Mouse (Mus musculus): ENCODE results near the gene 1700056E22Rik.

Gene 1700056E22Rik

DNA sequence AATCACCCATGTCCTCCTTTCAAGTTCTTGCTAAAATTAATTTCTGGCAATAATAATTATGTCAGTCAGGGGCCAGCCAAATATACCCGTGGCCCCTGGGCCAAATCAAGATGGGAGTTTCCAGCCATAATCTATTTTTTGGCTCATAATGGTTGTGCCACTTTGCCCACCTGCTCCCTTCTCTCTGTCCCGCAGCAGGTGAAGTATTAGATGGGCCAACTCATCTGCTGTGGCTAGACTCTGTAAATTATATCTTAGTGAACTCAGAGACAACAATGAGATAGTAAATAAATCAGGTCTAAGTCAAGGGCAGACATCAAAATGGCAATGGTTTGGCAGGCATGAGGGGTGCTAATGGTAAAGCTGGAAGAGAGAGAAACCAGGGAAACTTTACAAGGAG lies 16.5 kb downstream of the 1700056E22Rik start:
- DNase-seq = no peak

GRCm38 (mm10) chr1:184015995-184016730 lies 17.9 kb downstream of the 1700056E22Rik start:
- peak; percentile 36 for DNase-seq

DNA sequence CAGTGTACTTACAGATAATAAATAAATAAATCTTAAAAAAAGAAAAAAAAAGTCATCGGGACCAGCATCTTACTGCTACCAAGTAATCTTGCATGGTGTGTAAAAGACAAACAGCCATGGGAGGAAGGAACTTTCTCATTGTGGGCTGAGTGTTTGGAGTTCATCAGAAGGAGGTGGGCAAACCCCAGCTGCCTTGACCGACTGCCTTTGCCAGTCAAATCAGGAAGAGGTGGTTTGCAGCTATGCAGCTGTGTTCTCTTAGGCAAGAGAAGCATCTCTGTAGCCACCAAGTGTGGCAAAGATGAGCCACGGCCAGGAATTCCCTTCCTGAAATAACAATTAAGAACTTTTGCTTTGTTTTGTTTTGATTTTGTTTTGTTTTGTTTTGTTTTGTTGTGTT lies 20.0 kb downstream of the 1700056E22Rik start:
- peak; percentile 60 for DNase-seq

GRCm38 (mm10) chr1:184013106-184013505 lies 21.0 kb downstream of the 1700056E22Rik start, which contains the start of gene Dusp10:
Dusp10 (plus strand) TSS chr1:184013302.
- DNase-seq = no peak

DNA sequence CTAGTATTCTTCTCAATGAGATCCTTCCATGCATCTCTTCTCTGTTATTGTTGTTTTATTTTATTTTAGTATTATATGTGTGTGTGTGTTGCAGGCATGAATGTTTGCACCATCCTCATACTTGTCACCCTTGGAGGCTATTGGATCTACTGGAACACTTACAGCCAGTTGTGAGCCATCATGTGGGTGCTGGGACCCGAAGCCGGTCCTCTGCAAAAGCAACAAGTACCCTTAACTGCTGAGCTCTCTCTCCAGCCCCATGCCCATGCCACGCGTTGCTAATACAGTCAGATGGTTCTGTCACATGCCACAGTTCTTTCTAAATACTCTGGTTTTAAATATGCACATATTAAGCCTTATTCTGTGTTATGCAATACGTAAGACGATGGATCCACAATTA lies 22.8 kb downstream of the 1700056E22Rik start:
- DNase-seq = no peak

- DNase-seq = peak; percentile 47
Observed at GRCm38 (mm10) chr1:184006086-184006485, 28.0 kb downstream of the 1700056E22Rik start.

DNA sequence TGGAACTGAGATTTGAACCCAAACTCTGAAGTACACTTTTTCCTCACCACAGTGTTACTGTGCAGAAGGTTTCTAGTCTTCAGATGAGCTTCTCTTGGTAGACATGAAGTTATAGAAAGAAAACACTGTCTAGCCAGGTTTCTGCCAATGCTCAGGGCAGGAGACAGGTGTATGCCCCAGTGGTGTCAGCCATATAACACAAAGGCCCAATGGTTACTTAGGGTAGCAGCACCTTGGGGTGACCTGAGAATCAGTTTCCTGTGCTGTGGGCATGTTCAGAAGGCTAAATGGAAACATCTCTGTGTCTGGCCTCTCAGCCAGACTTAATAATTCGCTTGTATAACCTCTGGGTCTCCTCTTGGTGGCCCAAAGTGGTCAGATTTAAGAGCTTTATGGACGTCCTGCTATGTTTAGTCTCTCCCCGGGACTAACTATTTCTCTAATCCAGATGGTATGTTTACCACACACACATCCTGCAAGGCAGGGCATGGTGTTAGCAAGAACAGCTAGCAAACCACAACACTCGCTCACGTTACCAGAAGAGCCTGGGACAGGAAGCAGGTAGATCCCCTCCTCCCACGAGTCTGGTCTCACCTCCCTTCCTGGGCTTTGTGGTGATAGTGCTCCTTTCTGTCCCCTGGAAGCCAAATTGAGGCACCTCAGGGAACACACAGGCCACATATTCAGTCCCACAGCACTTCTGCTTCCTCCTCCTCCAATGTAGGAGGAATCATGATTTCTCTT lies 28.6 kb downstream of the 1700056E22Rik start:
- DNase-seq = peak; percentile 88

- no peak for DNase-seq
Observed at GRCm38 (mm10) chr1:184004311-184004710, 29.8 kb downstream of the 1700056E22Rik start.

DNA sequence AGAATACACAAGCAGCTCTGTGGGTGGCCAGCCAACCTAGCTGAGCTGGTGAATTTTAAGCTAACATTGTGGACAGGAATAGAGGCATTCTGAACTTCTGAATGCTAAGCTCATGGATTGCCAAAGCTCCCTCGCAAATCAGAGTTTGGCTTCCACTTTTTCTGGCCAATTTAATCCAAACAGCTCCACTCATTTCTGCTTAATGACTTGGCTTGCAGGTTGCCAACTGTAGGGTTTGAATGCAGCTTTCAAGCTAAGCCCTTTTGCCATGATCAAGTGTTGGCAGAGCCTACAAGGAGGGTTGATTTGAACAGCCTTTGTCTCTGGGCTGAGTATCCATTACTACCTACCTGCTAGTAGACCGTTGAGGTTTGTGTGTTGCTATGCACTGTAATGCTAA lies 31.6 kb downstream of the 1700056E22Rik start:
- DNase-seq = no peak

DNA sequence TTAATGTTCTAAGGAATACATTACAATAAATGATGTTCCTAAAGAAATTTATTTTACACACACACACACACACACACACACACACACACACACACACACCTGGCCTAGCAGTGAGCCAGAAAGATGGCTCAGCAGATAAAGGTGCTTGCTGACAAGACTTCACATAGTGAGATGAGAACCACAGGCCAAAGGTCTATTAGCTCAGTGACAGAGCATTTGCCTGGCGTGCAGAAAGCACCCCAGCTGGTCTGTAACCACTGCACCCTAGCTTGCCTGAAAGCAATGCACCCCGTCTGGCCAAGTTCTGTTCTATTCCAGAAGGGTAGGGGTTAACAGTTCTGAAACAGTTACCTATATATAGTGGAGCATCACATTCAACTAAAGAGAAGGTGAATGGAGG lies 36.9 kb downstream of the 1700056E22Rik start:
- DNase-seq = no peak

DNA sequence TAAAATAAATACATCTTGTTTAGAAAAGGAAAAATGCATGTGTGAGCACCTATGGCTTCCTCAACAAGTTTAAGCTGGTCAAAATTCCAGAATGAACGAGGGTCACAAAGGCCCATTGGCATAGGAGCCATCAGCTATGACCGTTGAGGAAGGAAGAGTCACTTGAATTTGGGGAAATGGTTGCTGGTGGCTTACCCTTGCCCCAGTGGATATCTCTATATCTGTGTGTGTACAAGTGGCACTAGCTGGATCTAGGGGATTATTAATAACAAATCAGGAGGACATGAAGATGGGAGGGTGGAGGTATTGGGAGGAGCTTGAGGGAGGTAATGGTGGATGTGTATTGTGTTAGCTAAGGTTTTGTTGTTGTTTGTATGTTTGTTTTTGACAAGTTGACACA lies 42.2 kb downstream of the 1700056E22Rik start:
- no peak for DNase-seq

- peak; percentile 58 for DNase-seq
Observed at GRCm38 (mm10) chr1:183987711-183988245, 46.3 kb downstream of the 1700056E22Rik start.
